In genomic region chr13:54505920-54506319, GRCm38 (mm10) we compare ENCODE assay signal across 15 mouse cellular contexts.
"Had no signal": no experiment of that assay in that cellular context is flagged by ENCODE, and none has a peak within 500 bp of the region (broad histone marks: within the 10 kb centered on the region; RNA-seq: fewer than 3 reads in every experiment).

No protein-coding gene starts in this region.

- H3K4me3 ChIP-seq: liver, embryonic 13.5 days; lung, embryonic 15.5 days; megakaryocyte, embryonic 14.5 days; midbrain, embryonic 12.5 days had no signal

- ATAC-seq: liver, postnatal 0 days had no signal

- H3K9me3 ChIP-seq: limb, embryonic 12.5 days; liver, embryonic 13.5 days; lung, embryonic 15.5 days; megakaryocyte, embryonic 14.5 days; midbrain, embryonic 12.5 days had no signal

- H3K27ac ChIP-seq: limb, embryonic 12.5 days; liver, embryonic 13.5 days; lung, embryonic 15.5 days; macrophage; midbrain, embryonic 12.5 days; stomach, postnatal 0 days had no signal

- DNase-seq: kidney, adult 18-20 months; kidney, postnatal 10 days; kidney, postnatal 4 days; liver; liver, embryonic 13.5 days; liver, postnatal 0 days; lung, postnatal 14 days; thymus, adult 2 months; thymus, postnatal 25 days had no signal

- H3K36me3 ChIP-seq: liver, embryonic 13.5 days; lung, embryonic 15.5 days; midbrain, embryonic 12.5 days had no signal

- H3K9ac ChIP-seq: limb, embryonic 12.5 days; liver, embryonic 13.5 days; liver, postnatal 0 days; lung, embryonic 15.5 days; midbrain, embryonic 12.5 days had no signal

- H3K27me3 ChIP-seq: lung, embryonic 15.5 days; megakaryocyte, embryonic 14.5 days had no signal
